Mouse (Mus musculus): ENCODE measurements around the gene Rere.

GRCm38 (mm10) chr4:150582966-150583776 lies 301.7 kb downstream of the Rere start:
- TF ChIP-seq CTCF (IDR thresholded peaks at IDR 0.05; ENCODE audit: borderline replicate concordance, extremely low read depth, insufficient read depth, insufficient read length), result no peak
- no peak for TF ChIP-seq POLR2A (IDR thresholded peaks at IDR 0.05; ENCODE audit: borderline replicate concordance, extremely low read depth, insufficient read depth, insufficient read length, poor library complexity, severe bottlenecking)
